Mouse (Mus musculus) ES-E14 (cell line): ENCODE measurements around the gene Eif3i. TPM values are rescaled to one million over a fixed set of nuclear protein-coding genes. Genes with fewer than 3 reads are reported as not detected.

Source experiments
- DNase-seq: peaks from one replicate; pipeline ENCODE4 v3.0.0-alpha.2; 2013; ENCODE audit warnings: low read depth, low spot score
- H3K27ac ChIP-seq: 2 replicates; pipeline ENCODE4 v1.5.1; 2012; ENCODE audit warnings: low read depth, mild to moderate bottlenecking, low read length, moderate library complexity, mixed read lengths; ENCODE audit not compliant: poor library complexity, insufficient read depth, severe bottlenecking
- H3K36me3 ChIP-seq: 2 replicates; pipeline ENCODE4 v1.6.1; 2012; ENCODE audit warnings: mild to moderate bottlenecking, low read length, moderate library complexity, mixed read lengths; ENCODE audit not compliant: control insufficient read depth, poor library complexity, insufficient read depth, severe bottlenecking
- H3K4me1 ChIP-seq, 2 experiments: fragments of 150-350 bp in 1 of 2; sonication (generic) in 1 of 2; 2 replicates each; pipeline ENCODE4 v1.6.1; 2012; ENCODE audit warnings: low read length in 2 of 2, mild to moderate bottlenecking in 1 of 2, mixed read lengths in 1 of 2; ENCODE audit not compliant: control insufficient read depth in 2 of 2, insufficient read depth in 2 of 2, poor library complexity in 1 of 2
- H3K4me3 ChIP-seq, 2 experiments: fragments of 150-350 bp in 1 of 2; sonication (generic) in 1 of 2; 2 replicates each; pipeline ENCODE4 v1.5.1; 2012; ENCODE audit warnings: low read length in 2 of 2, low read depth in 1 of 2, mild to moderate bottlenecking in 1 of 2, mixed read lengths in 1 of 2; ENCODE audit not compliant: insufficient read depth in 1 of 2, poor library complexity in 1 of 2, severe bottlenecking in 1 of 2
- H3K9ac ChIP-seq: 2 replicates; pipeline ENCODE4 v1.6.1; 2012; ENCODE audit warnings: low read depth, mild to moderate bottlenecking, low read length, mixed read lengths; ENCODE audit not compliant: poor library complexity, insufficient read depth, severe bottlenecking
- H3K9me3 ChIP-seq: fragments of 150-350 bp; sonication (generic); 2 replicates; pipeline ENCODE4 v1.6.1; 2012; ENCODE audit warnings: low read depth, mild to moderate bottlenecking, low read length; ENCODE audit not compliant: control insufficient read depth, insufficient read depth
- CHD2 ChIP-seq: IDR thresholded peaks from 2 replicates; pipeline ENCODE4 v1.6.1; 2014; ENCODE audit warnings: mild to moderate bottlenecking, low read depth, low read length, inconsistent platforms
- HCFC1 ChIP-seq: IDR thresholded peaks from 2 replicates; pipeline ENCODE4 v1.6.1; 2012; ENCODE audit warnings: low read length, inconsistent platforms, borderline replicate concordance; ENCODE audit not compliant: insufficient read depth
- MAFK ChIP-seq: IDR thresholded peaks from 2 replicates; pipeline ENCODE4 v1.6.1; 2014; ENCODE audit warnings: mild to moderate bottlenecking, low read depth, low read length, inconsistent platforms; ENCODE audit not compliant: insufficient read depth
- ZC3H11A ChIP-seq: IDR thresholded peaks from 2 replicates; pipeline ENCODE4 v1.6.1; 2012; ENCODE audit warnings: low read depth, mild to moderate bottlenecking, inconsistent platforms, low read length, borderline replicate concordance
- ZNF384 ChIP-seq: IDR thresholded peaks from 2 replicates; pipeline ENCODE4 v1.6.1; 2012; ENCODE audit warnings: low read depth, low read length, inconsistent platforms
- in situ Hi-C, 2 experiments: fragments of 600-800 bp; cut with MboI; formaldehyde crosslinking; loops; one replicate each; pipeline ENCODE4 v1.15.1; 2025; ENCODE audit warnings: low sequenced_read_pairs in 2 of 2, inconsistent platforms in 1 of 2; ENCODE audit not compliant: unreplicated experiment in 2 of 2
- total RNA-seq: library from RNA; depleted of rRNA; stranded (reverse); fragments of 300-350 nt; gene quantifications from 2 replicates; pipeline ENCODE4 v1.2.3, GENCODE M21; 2012

The Eif3i gene
- total RNA-seq, 1 experiment: 328 TPM

DNA sequence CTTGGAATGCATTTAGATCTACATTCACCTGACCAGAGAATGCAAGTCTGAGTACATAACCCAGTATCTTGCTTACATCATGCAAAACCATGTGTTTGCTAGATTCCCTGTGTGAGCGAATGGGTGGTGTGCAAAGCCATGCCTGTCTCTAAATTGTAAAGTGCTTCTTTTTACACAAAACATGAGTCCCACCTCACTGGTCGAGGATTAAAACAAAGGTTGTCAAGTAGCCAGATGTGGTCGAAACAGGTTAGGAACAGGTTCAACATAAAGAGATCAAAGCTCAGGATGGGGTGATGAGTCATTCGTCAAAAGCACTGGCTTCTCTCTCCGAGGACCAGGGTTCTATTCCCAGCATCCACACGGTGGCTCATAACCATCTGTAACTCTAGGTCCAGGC lies 35.3 kb downstream of the Eif3i start:
- no peaks in the 10 kb centered on the region for H3K9me3 ChIP-seq
- H3K27ac ChIP-seq: no peak overlapping the region
- no peak overlapping the region for H3K9ac ChIP-seq
- in situ Hi-C loops: no loop called here
- no peak for TF ChIP-seq ZNF384
- no peak for TF ChIP-seq HCFC1
- no peak for TF ChIP-seq ZC3H11A
- TF ChIP-seq CHD2: no peak
- TF ChIP-seq MAFK: no peak
- H3K36me3 ChIP-seq: no peaks in the 10 kb centered on the region
- no peak for DNase-seq
- peaks cover 2 to 3% of the 10 kb centered on the region in 2 experiments; a peak in 1 of 4 replicates for H3K4me1 ChIP-seq
- H3K4me3 ChIP-seq: no peak overlapping the region

GRCm38 (mm10) chr4:129563718-129564117 lies 36.7 kb downstream of the Eif3i start:
- Histone ChIP-seq H3K9me3 (no peaks in the 10 kb centered on the region), H3K27ac (no peak overlapping the region), H3K9ac (no peak overlapping the region), H3K4me3 (no peak overlapping the region), H3K4me1 (no peaks in the 10 kb centered on the region), H3K36me3 (no peaks in the 10 kb centered on the region)
- no peak for TF ChIP-seq CHD2
- TF ChIP-seq ZNF384: no peak
- no peak for TF ChIP-seq ZC3H11A
- TF ChIP-seq HCFC1: no peak
- TF ChIP-seq MAFK: no peak
- in situ Hi-C loops: no loop called here
- no peak for DNase-seq

DNA sequence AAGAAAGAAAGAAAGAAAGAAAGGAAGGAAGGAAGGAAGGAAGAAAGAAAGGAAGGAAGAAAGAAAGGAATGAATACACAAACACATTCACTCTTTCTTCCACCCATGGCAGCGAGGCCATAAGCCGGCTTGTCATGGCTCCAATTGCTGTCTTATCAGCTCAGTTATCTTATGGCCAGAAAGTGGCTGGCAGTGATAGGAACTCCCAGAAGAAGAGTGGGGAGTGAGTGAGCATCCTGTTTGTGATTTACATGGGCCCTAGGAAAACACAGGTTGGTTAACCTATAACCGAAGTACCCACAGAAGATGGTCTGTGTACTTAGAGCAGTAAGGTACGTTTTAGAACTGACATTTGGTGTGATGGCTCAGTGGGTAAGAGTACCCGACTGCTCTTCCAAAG lies 39.3 kb downstream of the Eif3i start:
- Histone ChIP-seq H3K9me3 (no peaks in the 10 kb centered on the region), H3K27ac (no peak overlapping the region), H3K4me3 (no peak overlapping the region), H3K36me3 (no peaks in the 10 kb centered on the region), H3K4me1 (peaks cover 5 to 16% of the 10 kb centered on the region in 2 experiments; a peak in 3 of 4 replicates), H3K9ac (no peak overlapping the region)
- in situ Hi-C loops: no loop called here
- TF ChIP-seq MAFK (no peak), CHD2 (no peak), ZNF384 (no peak), HCFC1 (no peak), ZC3H11A (no peak)
- DNase-seq: no peak

DNA sequence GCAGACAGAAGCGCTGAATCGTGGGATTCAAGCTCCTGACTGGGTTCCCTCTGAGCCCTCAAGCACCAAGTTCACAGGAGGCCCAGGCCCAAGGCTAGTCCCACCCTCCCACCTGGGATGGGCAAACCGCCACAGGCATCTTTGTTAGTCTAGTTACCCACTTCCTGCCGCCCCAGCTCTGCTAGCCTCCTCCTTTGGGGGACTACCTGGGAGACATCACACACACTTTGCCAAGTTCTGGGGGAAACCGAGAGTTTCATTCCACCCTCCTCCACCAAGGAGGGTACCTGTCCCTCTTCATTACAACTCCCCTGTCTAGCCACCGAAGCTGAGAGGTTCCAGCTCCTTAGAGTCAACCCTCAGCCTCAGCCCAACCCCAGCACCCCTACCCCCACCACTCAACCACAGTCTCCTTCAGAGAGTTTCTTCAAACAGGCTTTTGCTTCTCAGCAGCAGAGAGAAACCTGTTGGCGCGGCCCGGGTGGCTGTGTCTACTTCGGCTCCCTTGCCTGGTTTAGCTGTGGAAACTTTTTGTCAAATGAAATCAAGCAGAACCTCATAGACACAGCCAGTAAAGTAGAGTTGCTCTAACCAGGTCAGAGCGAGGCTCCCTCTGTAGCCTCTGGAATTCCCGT lies 42.0 kb downstream of the Eif3i start:
- no peak overlapping the region for H3K27ac ChIP-seq
- H3K4me3 ChIP-seq: no peak overlapping the region
- in situ Hi-C loops: no loop called here
- H3K4me1 ChIP-seq: peaks cover 5 to 16% of the 10 kb centered on the region in 2 experiments; a peak in 3 of 4 replicates
- 0 out of 2 replicates have a peak overlapping the region, but pooled peaks have one; percentile 7 for H3K9ac ChIP-seq
- no peaks in the 10 kb centered on the region for H3K9me3 ChIP-seq
- DNase-seq: no peak
- TF ChIP-seq CHD2 (no peak), MAFK (no peak)
- no peaks in the 10 kb centered on the region for H3K36me3 ChIP-seq
